Mouse (Mus musculus): ENCODE measurements around the gene Lrr1.
A peak's percentile ranks its signal among the peaks of the same experiment; 100 is the strongest.
"Not testable (repeated sequence)": the region's sequence is repeated elsewhere in the genome, so short reads cannot be mapped to it uniquely, and the experiment has no call there.

Gene Lrr1

DNA sequence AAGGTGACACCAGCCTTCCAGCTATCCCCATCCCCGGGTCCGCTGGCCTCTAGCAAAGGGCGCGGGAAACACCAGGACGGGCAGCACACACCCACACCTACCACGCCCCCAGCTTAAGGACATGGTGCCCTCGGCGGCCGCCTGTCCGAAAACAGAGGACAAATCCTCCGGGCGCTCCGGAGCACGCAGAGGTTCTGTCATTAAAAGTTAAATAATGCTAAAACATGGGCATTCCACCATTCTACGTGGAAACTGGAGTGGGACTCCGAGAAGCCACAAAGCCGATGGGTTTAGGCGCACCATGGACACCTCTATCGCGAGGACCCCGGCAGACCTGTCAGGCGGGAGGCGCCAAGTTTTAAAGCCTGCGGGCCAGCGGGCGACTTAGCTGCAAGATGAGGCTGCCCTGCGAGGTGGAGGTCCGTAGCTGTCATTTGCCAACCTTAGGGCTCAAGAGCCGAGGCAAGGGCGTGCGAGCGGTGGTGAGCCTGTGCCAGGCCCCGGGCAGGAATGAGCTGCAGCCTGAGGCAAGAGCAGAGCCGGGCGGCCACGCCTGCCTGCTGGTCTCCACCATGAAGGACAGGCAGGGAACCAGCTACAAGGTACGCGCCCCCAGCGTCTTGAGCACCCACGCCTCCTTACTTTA, at the start of gene Lrr1:
Gene Lrr1 (plus strand): TSS at position 354 of the 646 bp plus-strand sequence.
- DNase-seq: peak; percentile 78 to 90

DNA sequence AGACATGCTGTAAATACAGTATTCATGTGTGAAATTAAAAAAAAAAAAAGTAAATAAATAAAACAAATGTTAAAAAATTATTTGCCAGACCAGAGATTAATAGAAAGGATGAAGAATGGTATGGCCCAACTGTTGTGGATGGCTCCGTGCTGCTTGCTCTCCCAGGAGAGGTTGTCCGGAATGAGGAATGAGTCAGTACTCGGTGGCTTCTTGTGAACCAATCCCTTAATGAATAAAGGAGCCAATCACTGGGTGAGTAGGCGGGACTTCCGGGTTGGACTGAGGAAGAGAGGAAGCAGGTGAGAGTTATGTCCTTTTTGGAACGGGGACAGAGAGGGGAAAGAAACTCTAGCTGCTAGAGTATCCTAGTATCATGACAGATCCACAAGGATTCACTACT, 48.7 kb upstream of the Lrr1 start:
- no peak for DNase-seq

DNA sequence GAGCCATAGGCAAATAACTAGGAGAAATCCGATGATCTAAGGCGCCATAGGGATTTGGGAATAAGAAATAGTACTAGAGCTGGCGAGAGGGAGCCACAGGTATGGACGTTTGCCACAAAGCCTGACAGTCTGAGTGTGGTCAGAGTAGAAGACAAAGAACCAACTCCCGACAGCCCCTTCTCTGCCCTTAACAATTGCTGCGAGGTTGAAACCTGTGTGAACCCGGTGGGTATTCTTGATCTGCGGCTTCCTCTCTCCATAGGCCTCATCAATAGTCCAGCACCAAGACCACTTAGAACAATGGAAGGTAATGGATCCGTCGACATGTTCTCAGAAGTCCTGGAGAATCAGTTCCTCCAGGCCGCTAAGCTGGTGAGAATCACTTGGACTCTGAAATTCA, 45.8 kb upstream of the Lrr1 start:
- no peak for DNase-seq

DNA sequence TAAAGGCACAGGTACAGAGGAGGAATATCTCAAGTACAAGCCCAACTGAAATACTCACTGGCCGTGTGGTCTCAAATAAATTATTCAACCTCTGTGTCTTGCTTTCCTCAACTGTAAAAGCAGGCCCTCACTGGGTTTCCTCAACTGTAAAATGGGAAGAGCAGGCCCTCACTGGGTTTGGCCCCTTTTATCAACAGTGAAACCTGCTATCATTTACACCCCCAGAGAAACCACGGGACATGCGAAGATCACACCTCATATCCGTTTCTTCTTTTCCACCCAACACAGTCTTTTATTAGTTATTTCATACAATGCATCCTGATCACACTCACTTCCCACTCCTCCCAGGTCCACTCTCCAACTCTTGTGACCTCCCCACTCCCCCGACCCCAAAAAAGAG, 43.5 kb upstream of the Lrr1 start:
- no peak for DNase-seq

DNA sequence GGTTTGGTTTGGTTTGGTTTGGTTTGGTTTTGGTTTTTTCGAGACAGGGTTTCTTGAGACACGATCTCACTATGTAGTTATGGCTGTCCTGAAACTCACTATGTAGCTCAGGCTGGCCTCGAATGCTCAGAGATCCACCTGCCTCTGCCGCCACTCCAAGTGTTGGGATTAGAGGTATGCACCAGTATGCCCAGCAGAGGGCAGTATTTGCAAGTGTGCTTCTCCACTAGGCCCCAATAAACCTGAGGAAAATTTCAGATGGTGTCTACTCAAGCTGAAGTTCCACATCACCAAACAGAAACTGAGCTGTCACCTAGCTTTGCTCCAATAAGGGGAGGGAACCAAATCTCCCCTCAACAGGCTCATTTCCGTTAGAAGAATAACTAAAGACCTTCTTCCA, 41.4 kb upstream of the Lrr1 start:
- DNase-seq: peak in 1 of 2 experiments; percentile 3

DNA sequence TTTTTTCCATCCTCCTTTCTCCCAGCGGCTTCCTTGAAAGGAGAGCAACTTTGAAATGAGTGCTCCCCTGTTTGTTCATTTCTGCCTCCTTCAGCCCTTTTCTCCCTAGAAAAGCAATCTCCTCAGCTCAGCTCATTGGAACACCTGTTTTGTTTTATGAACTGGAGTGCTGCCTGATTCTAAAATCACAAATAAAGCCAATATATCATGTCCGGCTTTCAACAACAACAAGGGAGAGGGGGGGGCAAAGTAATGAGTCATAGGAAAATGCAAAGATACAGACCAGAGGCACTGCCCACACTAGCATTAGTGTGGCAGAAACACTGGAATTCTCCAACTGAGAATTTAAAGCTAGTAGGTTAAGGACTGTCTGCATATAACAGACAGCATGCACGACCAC, 41.0 kb upstream of the Lrr1 start:
- no peak for DNase-seq

DNA sequence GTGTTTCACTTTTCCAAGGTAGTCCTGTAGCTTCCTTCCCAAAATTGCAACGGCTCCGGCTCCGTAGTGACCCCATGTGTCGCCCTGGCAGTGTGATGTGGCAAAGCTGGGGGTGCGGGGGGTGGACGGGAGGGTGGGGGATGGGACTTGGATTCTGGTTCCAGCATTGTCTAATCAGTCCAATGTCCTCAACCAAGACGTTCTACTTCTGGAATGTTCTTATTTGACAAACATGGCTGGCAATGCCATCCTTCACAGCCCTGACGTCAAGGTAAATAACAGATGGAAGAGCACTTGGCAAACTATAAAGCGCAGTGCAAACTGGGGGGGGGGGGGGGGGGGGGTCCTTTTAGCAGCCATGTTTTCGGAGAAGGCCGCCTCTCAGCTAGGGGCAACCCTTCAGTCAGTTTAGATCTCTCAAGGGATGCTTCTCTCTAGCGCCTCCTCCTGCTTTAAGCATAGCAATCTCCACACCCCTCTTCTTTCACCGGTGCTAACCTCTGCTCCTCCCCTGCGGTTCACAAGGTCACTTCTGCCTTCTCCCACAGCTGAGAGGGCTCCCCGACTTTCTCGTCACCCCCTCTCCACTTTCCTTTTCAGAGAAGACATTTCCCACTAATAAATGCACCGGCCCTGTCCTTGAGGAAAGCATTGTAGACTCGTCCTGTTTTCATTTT, 38.8 kb upstream of the Lrr1 start:
- no peak for DNase-seq

DNA sequence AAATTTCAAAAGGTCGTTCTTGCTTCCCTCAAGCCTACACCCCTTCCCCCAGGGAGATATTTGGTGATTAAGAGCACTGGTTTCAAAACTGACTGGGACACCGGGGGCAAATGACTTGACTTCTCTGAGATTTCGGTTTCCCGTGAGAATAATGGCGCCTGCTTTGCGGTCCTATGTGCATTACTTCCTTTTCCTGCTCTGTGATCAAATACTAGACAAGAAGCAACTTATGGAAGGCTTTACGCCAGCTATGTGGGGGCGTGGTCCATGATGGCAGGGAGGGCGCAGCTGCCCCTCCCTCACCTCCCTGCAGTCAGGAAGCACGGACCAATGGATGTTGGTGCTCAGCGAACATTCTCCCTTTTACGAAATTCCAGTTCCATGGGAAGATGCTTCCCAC, 38.1 kb upstream of the Lrr1 start:
- no peak for DNase-seq

DNA sequence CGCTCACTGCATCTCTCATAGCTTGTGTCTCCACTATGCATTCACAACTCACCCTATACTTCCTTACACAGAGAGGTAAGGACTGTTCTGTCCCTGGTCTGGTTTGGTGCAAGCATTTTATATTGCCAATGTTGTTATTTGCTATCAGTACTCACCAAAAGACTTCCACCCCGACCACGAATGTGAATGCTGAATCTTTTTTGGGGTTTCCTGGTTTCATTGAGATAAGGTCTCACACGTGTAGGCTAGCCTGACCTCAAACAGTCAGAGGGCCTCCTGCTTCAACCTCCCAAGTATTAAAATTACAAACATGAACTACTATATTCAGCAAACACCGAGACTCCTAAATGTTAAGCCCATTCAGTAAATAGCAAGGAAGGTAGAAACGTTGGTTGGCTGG, 37.3 kb upstream of the Lrr1 start:
- DNase-seq: no peak

DNA sequence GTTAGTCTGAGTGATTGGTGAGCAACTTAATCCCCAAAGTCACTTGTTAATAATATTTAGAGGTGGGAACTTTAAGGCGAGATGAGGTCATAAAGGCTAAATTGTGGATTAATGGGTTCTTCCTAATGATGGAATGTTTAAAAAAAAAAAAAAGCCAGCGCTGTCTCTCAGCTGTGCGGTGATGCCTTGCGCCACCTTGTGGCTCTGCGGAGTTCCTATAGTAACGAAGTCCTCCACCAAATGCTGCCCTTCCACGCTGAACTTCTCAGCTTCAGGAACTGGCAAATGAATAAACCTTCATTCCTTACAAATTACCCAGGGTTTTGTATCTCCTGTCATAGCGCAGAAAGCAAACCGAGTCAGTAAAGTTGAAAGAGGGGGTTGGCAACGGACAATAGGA, 36.6 kb upstream of the Lrr1 start:
- peak; percentile 25 to 46 for DNase-seq

DNA sequence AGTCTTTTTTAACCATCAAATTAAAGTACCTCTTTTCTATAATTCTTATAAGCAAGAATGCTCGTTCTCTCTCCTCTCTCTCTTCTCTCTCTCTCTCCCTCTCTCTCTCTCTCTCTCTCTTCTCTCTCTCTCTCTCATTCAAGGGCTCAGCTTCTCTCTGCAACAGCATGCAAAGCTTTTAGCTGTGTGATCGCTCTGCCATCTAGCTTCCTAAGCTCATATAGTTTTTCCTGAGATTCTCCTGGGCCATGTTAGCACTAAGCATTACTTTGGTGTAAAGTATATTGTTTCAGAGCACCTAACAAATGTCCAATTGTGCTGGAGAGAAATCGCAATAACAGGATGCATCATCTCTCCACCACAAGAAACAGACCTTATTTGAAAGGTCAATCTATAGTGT, 29.4 kb upstream of the Lrr1 start:
- DNase-seq: no peak

DNA sequence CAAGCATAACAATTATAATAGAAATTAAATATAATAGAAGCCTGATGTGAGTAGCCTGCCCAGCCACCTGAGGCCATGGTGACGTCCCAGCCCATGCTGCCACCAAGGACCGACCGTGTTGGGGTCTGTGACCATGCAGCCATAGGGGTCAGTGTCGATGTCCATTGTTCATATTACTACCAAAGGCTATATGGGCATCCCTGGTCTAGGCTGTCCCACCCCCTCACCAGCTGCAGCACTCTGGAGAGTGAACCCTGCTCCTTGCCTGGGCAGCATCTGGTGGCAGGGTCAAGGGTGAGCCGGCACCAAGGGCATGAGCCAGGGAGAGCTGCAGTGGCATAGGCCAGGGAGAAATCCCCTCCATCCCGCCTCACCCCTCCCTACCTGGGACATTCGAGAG, 28.8 kb upstream of the Lrr1 start:
- DNase-seq: no peak

DNA sequence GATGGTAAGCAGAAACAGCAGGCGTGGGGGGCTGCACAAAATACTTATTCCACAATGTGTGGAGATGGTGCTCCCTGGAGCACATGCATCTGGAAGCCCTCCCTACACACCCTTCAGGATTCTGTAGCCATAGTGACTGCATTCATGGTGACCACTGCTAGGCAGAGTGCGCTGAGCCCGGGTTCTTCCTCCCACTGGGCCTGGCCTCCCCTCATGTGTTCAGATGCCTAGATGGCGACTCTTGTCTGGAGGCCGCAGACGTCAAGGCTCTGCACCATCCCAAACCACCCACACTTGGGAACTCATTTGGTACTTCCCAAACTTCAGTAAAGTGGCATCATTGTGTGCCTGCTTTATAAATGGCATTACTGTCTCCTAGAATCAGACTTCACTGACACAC, 25.2 kb upstream of the Lrr1 start:
- DNase-seq: no peak

DNA sequence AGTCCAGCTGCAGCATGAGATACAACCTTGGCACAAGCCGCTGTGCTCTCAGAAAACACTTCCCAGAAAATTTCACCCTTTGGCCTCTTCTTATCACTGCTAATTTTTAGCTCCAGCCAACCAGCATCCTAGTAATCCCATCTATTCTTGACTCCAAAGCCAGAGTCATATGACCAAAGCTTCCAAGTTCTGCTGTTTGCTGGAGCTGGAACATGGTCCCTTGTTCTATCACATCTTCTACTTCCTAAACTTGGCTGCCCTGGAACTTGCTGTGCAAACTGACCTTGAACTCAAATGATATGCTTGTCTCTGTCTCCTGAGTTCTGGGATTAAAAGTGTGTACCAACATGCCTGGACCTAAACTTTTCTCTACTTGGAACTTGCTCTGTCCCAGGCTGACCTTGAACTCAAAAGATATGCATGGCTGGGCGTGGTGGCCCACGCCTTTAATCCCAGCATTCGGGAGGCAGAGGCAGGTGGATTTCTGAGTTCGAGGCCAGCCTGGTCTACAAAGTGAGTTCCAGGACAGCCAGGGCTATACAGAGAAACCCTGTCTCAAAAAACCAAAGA, 21.4 kb upstream of the Lrr1 start:
- DNase-seq: no peak

DNA sequence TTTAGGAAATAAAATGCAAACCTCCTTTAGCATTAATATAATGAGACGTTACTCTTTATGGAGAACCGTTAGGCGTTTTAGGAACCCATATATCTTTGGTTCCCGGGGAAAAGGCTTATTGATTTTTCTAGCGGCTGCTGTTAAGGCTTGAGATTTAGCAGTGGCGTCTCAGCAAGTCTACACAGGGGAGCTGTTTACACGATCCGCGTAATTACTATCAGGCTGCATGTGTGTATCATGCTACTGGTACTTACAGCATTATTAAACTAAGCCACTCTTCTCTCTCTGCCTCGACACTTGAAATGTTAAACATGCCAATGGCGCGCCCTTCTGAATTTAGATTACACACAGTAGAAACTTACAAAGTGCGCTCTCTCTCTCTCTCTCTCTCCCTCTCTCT, 18.6 kb upstream of the Lrr1 start:
- no peak for DNase-seq

DNA sequence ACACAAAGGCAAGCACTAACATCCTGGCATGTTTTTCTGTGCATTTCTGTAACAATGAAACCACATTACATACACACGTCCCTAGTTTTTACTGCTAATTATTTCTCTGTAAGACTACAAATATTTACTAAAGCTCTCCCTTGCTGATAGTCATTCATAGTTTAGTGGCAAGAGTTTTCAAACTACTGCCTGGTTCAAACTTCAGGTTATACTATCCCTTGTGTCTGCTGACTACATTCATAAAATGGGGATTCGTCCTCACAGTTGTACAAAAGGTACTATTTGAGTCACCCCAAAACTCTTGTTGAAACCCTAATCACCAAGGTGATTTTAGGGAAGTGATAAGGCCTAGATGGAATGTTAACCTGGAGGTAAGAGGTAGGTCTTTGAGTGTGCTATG, 12.7 kb upstream of the Lrr1 start:
- no peak for DNase-seq

DNA sequence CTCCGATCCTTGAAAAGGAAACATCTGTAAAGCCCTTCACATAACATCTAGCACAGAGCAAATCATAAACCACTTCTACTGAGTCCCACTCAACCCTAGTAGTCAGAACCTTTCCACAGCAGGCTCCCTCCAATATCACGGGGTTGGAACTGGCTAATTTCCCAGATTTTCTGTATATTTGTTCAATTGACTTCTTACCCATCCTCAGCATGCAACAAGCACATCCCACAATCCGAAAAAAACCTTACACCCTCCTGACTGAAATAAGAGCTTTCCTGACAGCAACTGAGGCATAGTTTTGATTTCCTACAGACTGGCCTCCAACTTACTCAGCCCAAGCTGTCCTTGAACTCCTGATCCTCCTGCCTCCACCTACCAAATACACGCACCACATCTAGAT, 12.2 kb upstream of the Lrr1 start:
- DNase-seq: no peak

DNA sequence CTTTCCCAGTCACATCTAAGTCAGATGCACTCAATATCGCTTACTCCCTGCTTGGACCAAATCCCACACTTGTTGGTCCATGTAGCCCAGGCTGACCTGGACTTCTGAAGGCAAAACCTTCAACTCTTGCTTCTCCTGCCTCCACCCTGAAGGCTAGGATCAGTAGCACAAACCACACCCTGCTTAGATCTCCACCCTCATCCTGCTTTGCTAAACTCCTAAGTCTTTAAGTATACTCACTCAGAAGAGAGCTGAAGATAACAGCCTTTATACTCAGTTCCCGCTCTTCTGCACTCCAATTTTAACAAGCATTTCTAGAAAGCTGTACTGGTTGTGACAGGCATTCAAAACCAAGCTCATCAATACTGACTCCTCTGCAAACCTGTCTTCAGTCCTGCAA, 11.5 kb upstream of the Lrr1 start:
- no peak for DNase-seq

DNA sequence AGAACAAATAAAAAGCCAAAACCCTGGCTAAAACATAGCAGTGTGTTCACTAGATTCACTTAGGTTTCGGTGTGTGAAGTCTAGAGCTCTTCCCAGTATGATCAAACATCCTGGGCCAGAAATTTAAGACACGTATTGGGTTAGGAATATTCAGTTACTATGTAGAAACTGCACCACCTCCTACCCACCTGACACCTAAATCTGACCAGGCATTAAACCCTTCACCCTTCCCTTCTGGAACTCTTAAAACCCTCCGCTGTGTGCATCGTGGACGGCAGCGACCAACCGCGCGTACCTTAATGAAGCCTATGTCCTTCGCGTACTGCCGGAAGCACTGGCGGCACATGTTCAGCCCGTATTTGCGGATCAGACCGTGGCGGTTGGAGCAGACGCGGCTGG, 10.2 kb upstream of the Lrr1 start:
- no peak for DNase-seq

DNA sequence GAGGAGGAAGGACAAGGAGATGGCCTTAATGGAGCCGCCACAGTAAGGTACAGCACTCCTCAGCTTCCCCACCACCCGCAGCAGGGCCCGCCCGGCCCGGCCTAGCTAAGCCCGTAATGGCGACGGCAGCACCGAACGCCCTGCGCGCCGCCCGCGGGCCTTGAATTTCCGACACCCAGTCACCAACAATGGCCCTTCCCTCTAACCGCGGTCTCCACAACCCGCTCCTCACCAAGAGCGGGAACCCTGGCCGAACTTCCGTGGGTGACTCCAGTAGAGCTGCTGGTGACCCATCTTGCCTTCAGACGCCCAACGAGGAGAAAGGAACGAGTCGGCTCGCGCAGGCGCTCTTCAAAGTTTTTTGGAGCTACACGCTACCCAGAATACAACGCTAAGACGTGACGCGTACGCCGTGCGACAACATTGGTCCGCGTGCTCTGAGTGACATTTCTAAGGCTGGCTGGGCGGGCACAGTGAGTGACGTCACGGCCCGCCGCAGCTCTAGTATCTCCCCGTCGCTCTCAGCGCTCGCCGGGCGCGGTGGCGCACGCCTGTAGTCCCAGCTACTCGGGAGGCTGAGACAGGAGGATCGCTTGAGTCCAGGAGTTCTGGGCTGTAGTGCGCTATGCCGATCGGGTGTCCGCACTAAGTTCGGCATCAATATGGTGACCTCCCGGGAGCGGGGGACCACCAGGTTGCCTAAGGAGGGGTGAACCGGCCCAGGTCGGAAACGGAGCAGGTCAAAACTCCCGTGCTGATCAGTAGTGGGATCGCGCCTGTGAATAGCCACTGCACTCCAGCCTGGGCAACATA, 9.6 kb upstream of the Lrr1 start, which contains the start of gene Rps29:
Gene Rps29 (minus strand): TSS at position 422 of the 813 bp plus-strand sequence.
- peak; percentile 98 for DNase-seq

DNA sequence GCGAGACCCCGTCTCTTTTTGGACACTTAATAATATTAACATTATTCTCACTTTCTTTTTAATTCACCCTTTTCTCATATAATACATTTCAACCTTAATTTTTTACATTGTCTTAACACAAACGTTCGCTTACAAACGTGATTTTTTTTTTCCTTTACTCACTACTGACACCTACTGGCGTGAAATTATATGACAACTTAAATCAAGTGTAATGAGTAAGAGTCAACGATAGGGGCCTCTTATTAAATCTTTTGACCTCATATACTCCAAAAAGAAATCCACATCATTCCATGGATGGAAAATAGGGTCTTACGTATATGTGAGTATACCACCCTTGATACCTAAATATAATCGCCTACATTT, 9.1 kb upstream of the Lrr1 start:
- peak in 1 of 2 experiments; percentile 38 for DNase-seq

DNA sequence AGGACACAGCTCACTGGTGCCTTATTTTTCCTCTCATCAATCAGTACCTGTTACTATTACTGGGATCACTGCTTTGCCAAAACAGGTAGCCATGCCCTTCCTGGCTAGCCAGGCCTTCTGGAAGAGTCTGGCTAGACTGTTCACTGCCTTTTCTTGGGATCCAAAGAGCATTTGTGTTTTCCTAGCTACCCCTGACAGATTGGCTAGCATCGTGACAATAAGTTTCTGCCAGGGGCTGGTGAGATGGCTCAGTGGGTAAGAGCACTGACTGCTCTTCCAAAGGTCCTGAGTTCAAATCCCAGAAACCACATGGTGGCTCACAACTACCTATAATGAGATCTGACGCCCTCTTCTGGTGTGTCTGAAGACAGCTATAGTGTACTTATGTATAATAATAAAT, 7.9 kb upstream of the Lrr1 start:
- DNase-seq: not testable (repeated sequence)

DNA sequence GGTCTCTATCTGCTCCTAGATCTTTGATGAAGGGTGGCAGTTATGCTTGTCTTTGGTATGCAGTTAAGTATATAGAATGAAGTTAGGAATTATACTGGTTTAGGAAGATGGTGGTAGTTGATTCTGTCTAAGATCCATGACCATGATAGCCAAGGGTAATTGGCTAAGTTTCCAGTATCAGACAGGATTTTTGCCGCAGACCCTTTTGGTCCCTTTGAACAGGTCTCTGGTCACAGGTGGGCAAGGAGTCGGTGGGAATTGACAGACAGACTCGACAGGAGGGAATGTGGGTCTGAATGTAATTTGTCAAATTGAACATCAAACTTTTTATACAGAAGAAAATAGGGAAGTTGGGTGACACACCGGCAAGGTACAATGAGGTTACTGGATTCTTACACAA, 5.0 kb upstream of the Lrr1 start:
- not testable (repeated sequence) for DNase-seq

DNA sequence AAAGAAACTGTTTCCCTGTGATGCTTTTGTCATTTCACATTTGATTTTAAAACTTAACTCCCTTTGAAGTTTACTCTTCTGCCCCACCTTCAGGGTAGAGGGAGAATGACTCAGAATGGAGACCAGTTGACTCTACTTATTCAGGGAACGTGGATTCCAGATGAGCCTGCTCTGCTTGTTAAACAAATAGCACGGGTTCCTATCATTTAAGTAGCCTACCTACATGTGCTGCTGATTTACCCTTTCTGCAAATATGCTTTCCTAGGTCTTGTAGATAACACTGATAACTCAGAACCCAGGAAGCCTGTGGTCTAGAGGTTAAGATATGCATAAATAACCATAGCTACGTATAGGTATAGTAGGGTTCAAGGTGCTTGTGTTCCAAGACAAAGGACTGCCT, 3.7 kb upstream of the Lrr1 start:
- no peak for DNase-seq
